Mouse (Mus musculus): Measurements from ENCODE around the gene Hc. TPM values are rescaled to one million over a fixed set of nuclear protein-coding genes. Genes with fewer than 3 reads are reported as not detected.

Hc gene
- total RNA-seq, 1 experiment from 2014 or later = not detected

GRCm38 (mm10) chr2:34960466-34960865 lies 100.8 kb downstream of the Hc start:
- ATAC-seq (replicated peaks; ENCODE audit: low read depth, poor library complexity, severe bottlenecking) = no peak

DNA sequence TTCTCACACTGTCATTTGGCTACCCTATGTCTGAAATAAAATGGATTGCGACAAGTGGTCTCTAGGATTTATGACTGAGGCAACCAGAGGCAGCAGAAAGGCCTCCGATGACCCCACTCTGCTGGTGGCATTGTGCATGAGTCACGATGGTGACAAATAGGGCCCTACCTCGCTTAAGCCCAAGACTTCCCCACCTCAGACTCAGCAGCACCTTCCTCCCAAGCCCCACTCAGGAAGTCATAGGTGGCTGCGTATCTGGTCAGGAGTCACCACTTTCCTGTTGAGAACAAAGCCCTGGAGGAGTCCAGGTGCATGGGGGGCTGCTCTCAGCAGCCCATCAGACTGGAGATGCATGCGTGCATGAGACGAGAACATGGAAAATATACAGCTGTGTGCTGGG lies 102.7 kb downstream of the Hc start:
- ATAC-seq (replicated peaks; ENCODE audit: low read depth, poor library complexity, severe bottlenecking) = no peak

GRCm38 (mm10) chr2:34958036-34958435 lies 103.2 kb downstream of the Hc start:
- peak; percentile 18; the same call in 1 of the 2 replicates for ATAC-seq (replicated peaks; ENCODE audit: low read depth, poor library complexity, severe bottlenecking)

DNA sequence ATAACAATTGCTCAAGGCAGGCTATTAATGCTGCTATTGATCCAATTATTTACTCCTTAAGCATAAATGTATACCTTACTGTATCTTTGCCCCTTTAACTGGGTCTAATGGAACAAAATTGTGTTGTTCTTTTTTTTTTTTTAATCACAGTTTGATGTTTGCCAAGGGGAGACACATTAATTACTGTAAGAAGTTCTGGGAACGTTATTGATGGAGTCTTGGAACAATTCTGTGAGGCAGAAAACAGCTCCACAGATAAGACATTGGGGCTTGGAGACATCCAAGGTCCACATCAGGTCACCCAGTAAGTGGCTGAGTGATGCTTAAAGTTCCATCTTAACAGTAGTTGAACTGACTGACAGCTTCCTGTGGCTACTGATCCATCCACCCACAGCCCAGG lies 103.8 kb downstream of the Hc start:
- ATAC-seq (replicated peaks; ENCODE audit: low read depth, poor library complexity, severe bottlenecking) = no peak

GRCm38 (mm10) chr2:34956941-34957340 lies 104.3 kb downstream of the Hc start:
- ATAC-seq (replicated peaks; ENCODE audit: low read depth, poor library complexity, severe bottlenecking) = 0 out of 2 replicates have a peak, but pooled peaks have one; percentile 33

DNA sequence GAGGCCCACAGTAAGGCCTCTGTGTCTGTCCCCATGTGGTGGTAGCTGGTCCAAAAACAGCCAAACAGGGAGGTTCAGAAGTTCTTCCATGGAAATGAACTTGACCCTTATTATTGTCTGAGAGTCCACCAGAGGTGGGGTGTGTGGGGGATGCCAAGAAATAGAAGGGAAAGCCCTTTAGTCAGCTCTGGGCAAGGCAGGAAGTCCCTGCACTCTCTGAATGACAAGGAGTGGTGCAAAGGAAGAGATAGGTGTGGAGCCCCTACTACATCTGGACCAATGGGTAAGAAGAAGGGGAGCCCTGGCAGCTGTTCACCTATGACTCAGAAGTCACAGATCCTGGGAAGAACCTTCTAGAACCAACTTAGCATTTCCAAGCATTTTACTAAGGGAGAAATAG lies 106.9 kb downstream of the Hc start:
- ATAC-seq (replicated peaks; ENCODE audit: low read depth, poor library complexity, severe bottlenecking) = no peak

DNA sequence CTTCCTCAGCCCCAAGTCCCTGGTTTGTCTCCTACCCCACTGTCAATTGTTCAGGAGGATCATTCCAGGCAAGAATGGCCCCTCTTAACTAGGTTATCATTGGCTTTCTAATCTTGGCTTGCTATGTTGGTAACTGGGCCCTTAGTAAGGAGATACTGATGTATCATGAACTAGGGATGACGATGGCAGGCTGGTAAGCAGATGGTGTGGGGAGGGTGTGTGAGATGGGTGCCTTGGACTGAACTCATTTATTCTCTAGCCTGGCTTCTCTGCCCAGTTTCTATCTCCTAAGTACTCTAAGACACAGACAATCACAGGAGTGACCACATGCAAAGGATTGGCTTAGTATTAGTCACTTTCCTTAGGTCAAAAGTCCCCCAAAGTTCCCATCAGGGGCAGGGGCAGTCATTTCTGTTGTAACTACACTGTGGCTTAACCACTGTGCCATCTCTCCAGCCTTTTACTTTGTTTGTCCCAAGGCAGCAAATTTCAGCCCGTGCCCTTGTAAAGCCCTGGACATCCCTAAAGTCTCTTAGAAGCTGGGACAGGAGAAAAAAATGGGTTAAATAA lies 107.6 kb downstream of the Hc start:
- ATAC-seq (replicated peaks; ENCODE audit: low read depth, poor library complexity, severe bottlenecking) = no peak

DNA sequence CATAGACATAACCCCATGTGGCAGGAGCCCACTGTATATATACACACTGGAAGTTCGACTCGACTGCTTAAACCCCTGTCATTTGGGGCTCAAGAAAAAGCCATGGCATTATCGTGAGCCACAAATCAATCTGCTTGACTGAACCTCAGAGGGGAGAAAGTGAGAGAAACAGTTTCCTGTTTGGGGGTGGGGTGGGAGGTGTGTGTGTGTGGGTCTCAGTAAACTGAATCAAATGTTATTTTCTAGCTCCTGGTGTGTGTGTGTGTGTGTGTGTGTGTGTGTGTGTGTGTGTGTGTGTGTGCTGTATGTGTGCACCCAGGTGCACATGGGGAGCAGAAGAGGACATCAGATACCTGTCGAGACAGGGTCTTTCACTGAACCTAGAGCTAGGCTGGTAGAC lies 108.2 kb downstream of the Hc start:
- no peak for ATAC-seq (replicated peaks; ENCODE audit: low read depth, poor library complexity, severe bottlenecking)

GRCm38 (mm10) chr2:34951469-34951868 lies 109.8 kb downstream of the Hc start:
- no peak for ATAC-seq (replicated peaks; ENCODE audit: low read depth, poor library complexity, severe bottlenecking)

DNA sequence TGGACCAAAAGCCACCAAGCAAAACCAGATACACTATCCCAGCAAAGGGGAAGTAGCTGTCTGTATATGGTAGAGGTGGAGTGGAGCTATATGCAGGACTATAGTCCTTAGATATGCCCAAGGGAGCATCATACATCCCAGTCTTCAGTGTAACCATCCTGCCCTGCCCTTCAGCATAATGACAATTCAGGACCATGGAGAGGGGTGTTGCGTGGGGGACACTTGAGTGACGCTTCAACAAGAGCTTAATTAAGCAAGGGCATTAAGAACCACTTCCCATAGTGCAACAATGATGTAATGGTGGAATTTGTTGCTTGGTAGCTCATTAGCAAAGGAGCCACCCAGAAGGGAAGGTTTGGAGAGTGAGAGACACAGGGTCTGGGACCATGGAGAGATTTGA lies 112.6 kb downstream of the Hc start:
- 0 out of 2 replicates have a peak, but pooled peaks have one; percentile 17 for ATAC-seq (replicated peaks; ENCODE audit: low read depth, poor library complexity, severe bottlenecking)

DNA sequence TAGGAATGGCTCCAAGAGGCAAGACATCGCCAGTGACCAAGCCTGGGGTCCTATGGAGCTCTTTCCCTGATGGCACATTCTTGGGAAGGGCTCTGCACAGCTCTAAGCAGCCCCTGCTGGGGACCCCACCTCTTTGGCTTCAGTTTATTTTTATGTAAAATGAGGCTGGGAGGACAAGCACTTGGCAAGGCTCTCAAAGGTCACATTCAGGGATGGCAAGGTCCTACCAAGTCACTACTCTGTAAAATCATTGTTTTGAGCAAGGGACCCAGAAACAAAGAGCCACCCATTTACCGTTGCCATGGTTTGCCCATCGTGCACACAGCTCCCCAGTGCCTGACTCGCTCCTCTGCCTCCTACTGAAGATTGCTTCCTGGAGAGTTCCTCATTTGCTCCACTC lies 115.2 kb downstream of the Hc start:
- ATAC-seq (replicated peaks; ENCODE audit: low read depth, poor library complexity, severe bottlenecking) = 0 out of 2 replicates have a peak, but pooled peaks have one; percentile 12

DNA sequence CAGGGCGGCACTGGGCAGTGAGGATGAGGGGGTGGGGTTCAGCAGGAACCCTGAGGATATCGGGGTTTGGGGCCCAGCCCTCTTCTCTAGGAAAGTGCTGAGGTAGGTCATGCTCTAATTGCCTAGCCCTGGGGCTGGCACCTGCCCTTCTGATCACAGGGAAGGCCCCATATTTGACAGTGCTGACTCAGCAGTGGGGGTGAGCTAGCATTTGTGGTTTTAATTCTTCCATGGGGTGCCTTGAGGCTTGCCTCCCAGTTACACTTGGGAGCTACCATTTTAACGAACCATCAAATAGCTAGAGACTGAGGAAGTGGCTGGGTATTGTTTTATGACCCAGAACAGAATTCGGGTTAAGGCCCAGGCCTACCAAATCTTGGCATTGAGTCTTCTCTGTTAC lies 115.7 kb downstream of the Hc start:
- ATAC-seq (replicated peaks; ENCODE audit: low read depth, poor library complexity, severe bottlenecking) = no peak

DNA sequence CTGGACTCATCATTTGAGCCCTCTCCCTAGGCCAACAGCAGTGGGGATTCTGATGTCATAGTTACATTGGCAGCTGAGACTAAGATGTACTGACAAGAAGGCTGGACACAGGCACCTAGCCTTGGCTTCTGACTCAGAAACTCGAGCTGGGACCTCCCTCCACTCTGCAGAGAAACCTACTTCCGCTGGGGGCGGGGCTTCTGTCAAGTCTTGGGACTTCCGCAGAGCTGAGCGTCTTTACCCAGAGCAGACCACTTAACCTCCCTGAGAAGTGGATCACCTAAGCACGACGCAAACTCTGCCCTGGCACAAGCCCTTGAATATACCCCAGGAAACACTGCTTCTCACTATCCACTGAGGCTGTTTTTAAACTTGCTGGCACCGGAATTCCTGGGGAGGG lies 116.5 kb downstream of the Hc start:
- ATAC-seq (replicated peaks; ENCODE audit: low read depth, poor library complexity, severe bottlenecking) = peak; percentile 78

DNA sequence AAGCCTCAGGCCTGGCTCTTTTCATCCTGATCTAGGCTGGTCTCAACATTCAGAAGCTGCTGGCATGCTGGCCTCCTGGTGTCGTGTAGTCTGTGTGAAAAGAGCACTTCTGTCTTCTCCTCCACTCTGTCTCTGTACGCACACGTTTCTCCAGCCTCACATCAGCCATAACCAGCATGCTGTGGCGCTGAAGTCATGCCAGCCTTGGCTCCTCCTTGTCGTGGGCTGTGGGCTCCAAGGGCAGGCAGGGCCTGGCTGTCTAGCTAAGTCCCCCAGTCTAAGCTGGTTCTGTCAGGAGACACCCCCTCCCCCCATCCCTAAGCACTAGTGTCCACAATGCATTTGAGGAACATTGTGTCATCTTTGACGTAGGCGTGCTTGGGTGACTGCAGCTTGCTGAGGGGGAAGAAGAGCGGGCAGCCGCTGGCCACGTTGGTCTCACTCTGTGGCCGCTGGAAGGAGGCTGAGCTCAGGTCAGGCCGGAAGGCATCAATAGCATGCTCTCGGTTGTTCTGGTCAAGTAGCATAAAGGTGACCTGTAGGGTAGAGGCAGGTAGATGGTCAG lies 117.6 kb downstream of the Hc start:
- ATAC-seq (replicated peaks; ENCODE audit: low read depth, poor library complexity, severe bottlenecking) = 0 out of 2 replicates have a peak, but pooled peaks have one; percentile 10

GRCm38 (mm10) chr2:34941061-34941675 lies 120.1 kb downstream of the Hc start:
- ATAC-seq (replicated peaks; ENCODE audit: low read depth, poor library complexity, severe bottlenecking) = no peak

GRCm38 (mm10) chr2:34940246-34940645 lies 121.0 kb downstream of the Hc start:
- ATAC-seq (replicated peaks; ENCODE audit: low read depth, poor library complexity, severe bottlenecking) = no peak

GRCm38 (mm10) chr2:34938269-34939208 lies 122.7 kb downstream of the Hc start:
- ATAC-seq (replicated peaks; ENCODE audit: low read depth, poor library complexity, severe bottlenecking) = peak; percentile 86

DNA sequence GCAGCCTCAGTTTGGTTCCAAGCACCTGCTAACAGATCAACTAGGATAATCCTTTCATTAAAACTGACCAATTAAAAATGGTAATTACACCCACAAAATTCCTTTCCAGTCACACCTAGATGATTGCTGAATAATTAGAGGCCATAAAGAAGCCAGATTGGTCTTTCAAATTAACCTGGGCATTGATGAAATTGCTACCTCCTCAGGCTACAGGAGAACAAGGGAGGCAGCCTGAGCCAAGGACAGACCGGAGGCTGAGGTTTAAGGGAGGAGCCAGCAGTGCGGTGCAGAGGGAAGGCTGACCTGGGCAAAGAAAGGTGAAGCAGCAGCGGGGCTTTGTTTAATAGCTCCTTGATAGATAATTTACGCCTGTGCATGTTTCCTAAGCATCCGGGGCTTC lies 123.8 kb downstream of the Hc start:
- 0 out of 2 replicates have a peak, but pooled peaks have one; percentile 26 for ATAC-seq (replicated peaks; ENCODE audit: low read depth, poor library complexity, severe bottlenecking)
